Mouse (Mus musculus) B cell, adult 2 months (primary cell): ENCODE data around the gene Vmn2r89.
"Not testable (repeated sequence)": the region's sequence is repeated elsewhere in the genome, so short reads cannot be mapped to it uniquely, and the experiment has no call there.

Experiments
- DNase-seq, 2 experiments: peaks; one replicate each; pipeline ENCODE4 v3.0.0; 2022

The Vmn2r89 gene

GRCm38 (mm10) chr14:51451557-51451956, at the start of gene Vmn2r89:
Gene Vmn2r89, plus strand, starts transcription at chr14:51451857.
- DNase-seq = not testable (repeated sequence)

GRCm38 (mm10) chr14:51410520-51410919, 41.1 kb upstream of the Vmn2r89 start, which contains the start of gene Vmn2r88:
Gene Vmn2r88, plus strand, starts transcription at chr14:51410820.
- DNase-seq = no peak

- no peak for DNase-seq
Observed at GRCm38 (mm10) chr14:51423885-51424284, 27.8 kb upstream of the Vmn2r89 start.

GRCm38 (mm10) chr14:51430138-51430537, 21.5 kb upstream of the Vmn2r89 start:
- DNase-seq = not testable (repeated sequence)

- DNase-seq = no peak
Observed at GRCm38 (mm10) chr14:51434546-51434945, 17.1 kb upstream of the Vmn2r89 start.

GRCm38 (mm10) chr14:51435020-51435419, 16.6 kb upstream of the Vmn2r89 start:
- DNase-seq = no peak

GRCm38 (mm10) chr14:51438955-51439354, 12.7 kb upstream of the Vmn2r89 start:
- no peak for DNase-seq

GRCm38 (mm10) chr14:51480278-51480677, 28.6 kb downstream of the Vmn2r89 start:
- not testable (repeated sequence) for DNase-seq

GRCm38 (mm10) chr14:51481332-51482015, 29.8 kb downstream of the Vmn2r89 start:
- DNase-seq = not testable (repeated sequence)

GRCm38 (mm10) chr14:51482051-51482715, 30.5 kb downstream of the Vmn2r89 start:
- no peak for DNase-seq

- peak; percentile 19 to 35 for DNase-seq
Observed at GRCm38 (mm10) chr14:51482971-51483381, 31.3 kb downstream of the Vmn2r89 start.

- no peak for DNase-seq
Observed at GRCm38 (mm10) chr14:51483671-51484070, 32.0 kb downstream of the Vmn2r89 start.

GRCm38 (mm10) chr14:51486111-51486510, 34.5 kb downstream of the Vmn2r89 start:
- DNase-seq = no peak

GRCm38 (mm10) chr14:51495781-51496180, 44.1 kb downstream of the Vmn2r89 start:
- no peak for DNase-seq

GRCm38 (mm10) chr14:51496955-51497354, 45.3 kb downstream of the Vmn2r89 start:
- no peak for DNase-seq

- DNase-seq = no peak
Observed at GRCm38 (mm10) chr14:51497958-51498357, 46.3 kb downstream of the Vmn2r89 start.

GRCm38 (mm10) chr14:51499707-51500275, 48.1 kb downstream of the Vmn2r89 start:
- no peak for DNase-seq

- DNase-seq = no peak
Observed at GRCm38 (mm10) chr14:51500461-51500860, 48.8 kb downstream of the Vmn2r89 start.

GRCm38 (mm10) chr14:51507416-51507815, 55.8 kb downstream of the Vmn2r89 start:
- DNase-seq = no peak
